Mouse (Mus musculus) small intestine, adult 2 months (tissue): ENCODE results near the gene Cmtm7.

Source experiments
- CTCF ChIP-seq: fragments of 200-500 bp; IDR thresholded peaks from 2 replicates; pipeline ENCODE4 v1.5.1; 2012; ENCODE audit warnings: low read depth, mild to moderate bottlenecking, control low read depth, inconsistent platforms, low read length, moderate library complexity, mixed read lengths; ENCODE audit not compliant: insufficient replicate concordance, insufficient read length; ENCODE audit errors: extremely low read depth
- POLR2A ChIP-seq: fragments of 200-500 bp; IDR thresholded peaks from 2 replicates; pipeline ENCODE4 v1.6.1; 2012; ENCODE audit warnings: low read depth, mild to moderate bottlenecking, control low read depth, inconsistent platforms, low read length, moderate library complexity

DNA sequence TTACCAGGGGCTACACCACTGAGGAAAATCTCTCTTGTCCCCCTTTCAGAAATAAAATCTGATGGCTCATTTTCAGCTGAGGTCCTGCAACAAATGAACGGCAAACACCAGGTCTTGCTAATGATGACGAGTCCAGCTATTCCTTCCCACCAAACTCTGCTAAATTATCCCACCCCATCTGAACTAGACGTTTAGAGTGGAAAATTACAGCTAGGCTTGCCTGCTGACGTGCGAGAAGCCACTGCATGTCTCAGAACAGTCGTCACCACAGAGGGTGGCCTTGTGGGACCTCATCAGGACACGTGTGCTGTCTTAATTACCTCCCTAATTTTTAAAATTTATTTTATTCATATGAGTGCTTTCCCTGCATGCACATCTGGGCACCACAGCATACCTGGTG lies 10.1 kb downstream of the Cmtm7 start:
- TF ChIP-seq POLR2A = no peak
- TF ChIP-seq CTCF = no peak
